Mouse (Mus musculus): Measurements from ENCODE around the gene Cyp2w1.

DNA sequence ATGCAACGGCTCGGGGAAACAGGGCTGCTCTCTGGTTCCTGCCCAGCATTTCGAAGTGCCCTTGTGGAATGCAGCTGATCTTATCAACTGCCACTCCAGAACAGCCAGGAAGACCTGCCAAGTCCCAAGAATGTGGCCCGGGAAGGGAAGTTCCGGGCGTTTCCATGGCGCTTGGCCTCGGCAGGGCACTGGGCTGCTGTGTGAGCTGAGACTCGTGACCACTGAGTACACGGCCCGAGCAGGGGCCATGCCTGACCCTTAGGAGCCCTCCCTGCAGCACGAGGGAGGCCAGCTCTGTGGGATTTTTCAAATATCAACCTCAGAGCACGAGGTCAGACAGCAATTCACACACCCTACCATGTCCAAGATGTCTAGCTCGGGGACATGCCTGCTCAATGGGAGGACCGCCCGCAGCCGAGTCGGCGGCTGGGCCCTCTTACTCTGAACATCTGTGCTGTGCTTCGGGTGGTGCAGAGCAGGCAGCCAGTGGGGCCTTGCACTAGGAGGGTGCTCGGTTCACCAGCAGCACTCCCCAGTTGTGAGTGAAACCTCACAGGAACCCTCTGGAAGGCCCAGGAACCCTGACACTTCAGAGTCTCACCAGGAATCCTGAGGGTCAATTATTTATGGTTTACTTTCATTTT is 26.7 kb downstream of the Cyp2w1 start:
- no peak for TF ChIP-seq CTCF (IDR thresholded peaks at IDR 0.05; ENCODE audit: low read depth)
- TF ChIP-seq EP300 (IDR thresholded peaks at IDR 0.05; ENCODE audit: low read depth), result no peak

Data from liver, postnatal 0 days (tissue).